Mouse (Mus musculus): ENCODE measurements around the gene Abtb2. TPM values are rescaled to one million over a fixed set of nuclear protein-coding genes. Genes with fewer than 3 reads are reported as not detected.

Abtb2 gene
- total RNA-seq, 1 experiment = 5.5 TPM

GRCm38 (mm10) chr2:103691278-103691677, 125.2 kb downstream of the Abtb2 start:
- no peaks in the 10 kb centered on the region for H3K36me3 ChIP-seq (ENCODE audit: control insufficient read depth, insufficient read depth, low read length, poor library complexity, severe bottlenecking)
- no peaks in the 10 kb centered on the region for H3K9me3 ChIP-seq (ENCODE audit: control insufficient read depth, insufficient read depth, low read depth, low read length)
- H3K27ac ChIP-seq (ENCODE audit: insufficient read depth, low read depth, low read length, poor library complexity, severe bottlenecking) = no peak overlapping the region
- TF ChIP-seq HCFC1 (IDR thresholded peaks at IDR 0.05; ENCODE audit: borderline replicate concordance, insufficient read depth, low read length) = no peak
- no peak for TF ChIP-seq CHD2 (IDR thresholded peaks at IDR 0.05; ENCODE audit: low read depth, low read length)
- no peak for TF ChIP-seq MAFK (IDR thresholded peaks at IDR 0.05; ENCODE audit: insufficient read depth, low read depth, low read length)
- no peak for TF ChIP-seq ZNF384 (IDR thresholded peaks at IDR 0.05; ENCODE audit: low read depth, low read length)
- no peak for TF ChIP-seq ZC3H11A (IDR thresholded peaks at IDR 0.05; ENCODE audit: borderline replicate concordance, low read depth, low read length)
- no peak overlapping the region for H3K4me3 ChIP-seq (ENCODE audit: insufficient read depth in 1 of 2, low read depth in 1 of 2, low read length in 2 of 2, poor library complexity in 1 of 2, severe bottlenecking in 1 of 2)
- H3K9ac ChIP-seq (ENCODE audit: insufficient read depth, low read depth, low read length, poor library complexity, severe bottlenecking) = no peak overlapping the region
- in situ Hi-C loops (cut with MboI; ENCODE audit: low sequenced_read_pairs in 2 of 2, unreplicated experiment in 2 of 2) = no loop called here
- no peaks in the 10 kb centered on the region for H3K4me1 ChIP-seq (ENCODE audit: control insufficient read depth in 2 of 2, insufficient read depth in 2 of 2, low read length in 2 of 2, poor library complexity in 1 of 2)
- DNase-seq (ENCODE audit: low read depth, low spot score) = no peak

GRCm38 (mm10) chr2:103692810-103693209, 126.7 kb downstream of the Abtb2 start:
- DNase-seq (ENCODE audit: low read depth, low spot score) = no peak
- Histone ChIP-seq H3K9me3 (ENCODE audit: control insufficient read depth, insufficient read depth, low read depth, low read length) (no peaks in the 10 kb centered on the region), H3K27ac (ENCODE audit: insufficient read depth, low read depth, low read length, poor library complexity, severe bottlenecking) (no peak overlapping the region), H3K36me3 (ENCODE audit: control insufficient read depth, insufficient read depth, low read length, poor library complexity, severe bottlenecking) (no peaks in the 10 kb centered on the region), H3K4me3 (ENCODE audit: insufficient read depth in 1 of 2, low read depth in 1 of 2, low read length in 2 of 2, poor library complexity in 1 of 2, severe bottlenecking in 1 of 2) (no peak overlapping the region), H3K4me1 (ENCODE audit: control insufficient read depth in 2 of 2, insufficient read depth in 2 of 2, low read length in 2 of 2, poor library complexity in 1 of 2) (no peaks in the 10 kb centered on the region), H3K9ac (ENCODE audit: insufficient read depth, low read depth, low read length, poor library complexity, severe bottlenecking) (no peak overlapping the region)
- TF ChIP-seq ZC3H11A (IDR thresholded peaks at IDR 0.05; ENCODE audit: borderline replicate concordance, low read depth, low read length) (no peak), MAFK (IDR thresholded peaks at IDR 0.05; ENCODE audit: insufficient read depth, low read depth, low read length) (no peak), ZNF384 (IDR thresholded peaks at IDR 0.05; ENCODE audit: low read depth, low read length) (no peak), HCFC1 (IDR thresholded peaks at IDR 0.05; ENCODE audit: borderline replicate concordance, insufficient read depth, low read length) (no peak), CHD2 (IDR thresholded peaks at IDR 0.05; ENCODE audit: low read depth, low read length) (no peak)
- in situ Hi-C loops (cut with MboI; ENCODE audit: low sequenced_read_pairs in 2 of 2, unreplicated experiment in 2 of 2) = no loop called here

DNA sequence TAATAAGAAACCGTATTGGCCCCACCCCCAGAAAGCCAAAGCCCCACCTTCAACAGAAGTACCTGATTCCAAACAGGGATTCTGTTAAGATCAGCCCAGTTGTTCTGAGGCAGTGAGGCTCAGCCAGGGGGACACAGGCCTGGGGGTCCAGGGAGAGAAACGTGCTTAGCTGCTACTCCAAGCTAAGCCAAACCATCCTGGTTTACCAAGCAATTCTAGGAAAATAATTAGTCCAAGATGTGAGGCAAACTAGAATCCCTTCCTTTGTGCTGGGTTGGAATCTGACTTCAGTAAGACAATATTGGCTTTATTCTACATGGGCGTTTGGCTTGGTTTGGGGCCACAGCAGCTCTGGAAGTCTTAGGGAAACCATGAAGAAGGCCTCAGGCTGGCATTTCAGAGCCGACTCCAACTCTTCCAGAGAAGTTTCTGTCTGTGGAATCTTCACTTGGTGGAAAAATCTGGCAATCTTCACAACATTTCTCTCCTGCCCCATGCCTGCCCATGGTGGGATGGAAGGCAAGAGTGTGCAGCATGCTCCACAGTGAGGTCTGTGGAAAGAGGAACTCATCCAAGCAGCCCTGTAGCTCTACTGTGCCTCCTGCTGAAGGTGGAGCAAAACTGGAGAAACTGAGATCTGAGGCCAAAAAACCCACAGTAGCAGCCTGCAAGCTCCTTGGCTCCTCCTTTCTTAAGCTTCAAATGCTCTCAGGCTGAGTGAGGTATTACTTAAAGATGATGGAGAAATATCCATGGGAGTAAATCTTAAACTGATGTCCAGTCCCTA, 128.9 kb downstream of the Abtb2 start:
- Histone ChIP-seq H3K9ac (ENCODE audit: insufficient read depth, low read depth, low read length, poor library complexity, severe bottlenecking) (no peak overlapping the region), H3K9me3 (ENCODE audit: control insufficient read depth, insufficient read depth, low read depth, low read length) (no peaks in the 10 kb centered on the region), H3K4me3 (ENCODE audit: insufficient read depth in 1 of 2, low read depth in 1 of 2, low read length in 2 of 2, poor library complexity in 1 of 2, severe bottlenecking in 1 of 2) (no peak overlapping the region), H3K4me1 (ENCODE audit: control insufficient read depth in 2 of 2, insufficient read depth in 2 of 2, low read length in 2 of 2, poor library complexity in 1 of 2) (no peaks in the 10 kb centered on the region), H3K36me3 (ENCODE audit: control insufficient read depth, insufficient read depth, low read length, poor library complexity, severe bottlenecking) (no peaks in the 10 kb centered on the region), H3K27ac (ENCODE audit: insufficient read depth, low read depth, low read length, poor library complexity, severe bottlenecking) (no peak overlapping the region)
- no peak for TF ChIP-seq MAFK (IDR thresholded peaks at IDR 0.05; ENCODE audit: insufficient read depth, low read depth, low read length)
- no peak for TF ChIP-seq ZNF384 (IDR thresholded peaks at IDR 0.05; ENCODE audit: low read depth, low read length)
- no peak for TF ChIP-seq HCFC1 (IDR thresholded peaks at IDR 0.05; ENCODE audit: borderline replicate concordance, insufficient read depth, low read length)
- no peak for TF ChIP-seq ZC3H11A (IDR thresholded peaks at IDR 0.05; ENCODE audit: borderline replicate concordance, low read depth, low read length)
- in situ Hi-C loops (cut with MboI; ENCODE audit: low sequenced_read_pairs in 2 of 2, unreplicated experiment in 2 of 2) = no loop called here
- no peak for DNase-seq (ENCODE audit: low read depth, low spot score)

GRCm38 (mm10) chr2:103696177-103696576, 130.1 kb downstream of the Abtb2 start:
- in situ Hi-C loops (cut with MboI; ENCODE audit: low sequenced_read_pairs in 2 of 2, unreplicated experiment in 2 of 2) = no loop called here
- TF ChIP-seq MAFK (IDR thresholded peaks at IDR 0.05; ENCODE audit: insufficient read depth, low read depth, low read length) = no peak
- TF ChIP-seq ZC3H11A (IDR thresholded peaks at IDR 0.05; ENCODE audit: borderline replicate concordance, low read depth, low read length) = no peak
- no peak for TF ChIP-seq CHD2 (IDR thresholded peaks at IDR 0.05; ENCODE audit: low read depth, low read length)
- TF ChIP-seq HCFC1 (IDR thresholded peaks at IDR 0.05; ENCODE audit: borderline replicate concordance, insufficient read depth, low read length) = no peak
- no peak overlapping the region for H3K27ac ChIP-seq (ENCODE audit: insufficient read depth, low read depth, low read length, poor library complexity, severe bottlenecking)
- H3K36me3 ChIP-seq (ENCODE audit: control insufficient read depth, insufficient read depth, low read length, poor library complexity, severe bottlenecking) = no peaks in the 10 kb centered on the region
- no peak overlapping the region for H3K9ac ChIP-seq (ENCODE audit: insufficient read depth, low read depth, low read length, poor library complexity, severe bottlenecking)
- no peaks in the 10 kb centered on the region for H3K9me3 ChIP-seq (ENCODE audit: control insufficient read depth, insufficient read depth, low read depth, low read length)
- no peaks in the 10 kb centered on the region for H3K4me1 ChIP-seq (ENCODE audit: control insufficient read depth in 2 of 2, insufficient read depth in 2 of 2, low read length in 2 of 2, poor library complexity in 1 of 2)
- H3K4me3 ChIP-seq (ENCODE audit: insufficient read depth in 1 of 2, low read depth in 1 of 2, low read length in 2 of 2, poor library complexity in 1 of 2, severe bottlenecking in 1 of 2) = no peak overlapping the region
- DNase-seq (ENCODE audit: low read depth, low spot score) = no peak

Measured in ES-E14 (cell line).